Mouse (Mus musculus) frontal cortex, postnatal 10 days (tissue): ENCODE measurements around the gene Fam117b.

Experiments used
- DNase-seq, 2 experiments: peaks; one replicate each; pipeline ENCODE4 v3.0.0; 2022; ENCODE audit warnings: low spot score in 2 of 2, mixed read lengths in 1 of 2

Fam117b gene

GRCm38 (mm10) chr1:59967291-59967690 lies 54.5 kb downstream of the Fam117b start:
- DNase-seq = no peak

GRCm38 (mm10) chr1:59986626-59987025 lies 73.8 kb downstream of the Fam117b start:
- no peak for DNase-seq

GRCm38 (mm10) chr1:59987399-59988040 lies 74.7 kb downstream of the Fam117b start:
- peak; percentile 28 to 39 for DNase-seq

- no peak for DNase-seq
Observed at GRCm38 (mm10) chr1:59995646-59996045, 82.8 kb downstream of the Fam117b start.

GRCm38 (mm10) chr1:59997352-59997751 lies 84.5 kb downstream of the Fam117b start:
- DNase-seq = no peak

GRCm38 (mm10) chr1:60000319-60000718 lies 87.5 kb downstream of the Fam117b start:
- no peak for DNase-seq

- DNase-seq = no peak
Observed at GRCm38 (mm10) chr1:60007337-60007736, 94.5 kb downstream of the Fam117b start.

GRCm38 (mm10) chr1:60008743-60009142 lies 95.9 kb downstream of the Fam117b start:
- DNase-seq = no peak

GRCm38 (mm10) chr1:60013779-60014178 lies 101.0 kb downstream of the Fam117b start:
- no peak for DNase-seq

- DNase-seq = no peak
Observed at GRCm38 (mm10) chr1:60015511-60015910, 102.7 kb downstream of the Fam117b start.

GRCm38 (mm10) chr1:60016136-60016611 lies 103.4 kb downstream of the Fam117b start:
- no peak for DNase-seq

GRCm38 (mm10) chr1:60017031-60017469 lies 104.2 kb downstream of the Fam117b start:
- DNase-seq = no peak
